Mouse (Mus musculus) embryonic facial prominence, embryonic 11.5 days (tissue): ENCODE data around the gene Cnot2. TPM values are rescaled to one million over a fixed set of nuclear protein-coding genes. Genes with fewer than 3 reads are reported as not detected.
"Not testable (repeated sequence)": the region's sequence is repeated elsewhere in the genome, so short reads cannot be mapped to it uniquely, and the experiment has no call there.

ENCODE experiments used
- ATAC-seq: fragments of 200-750 bp; cut with Nextera tagmentation; replicated peaks from 2 replicates; pipeline ENCODE4 v1.8.0; 2017; ENCODE audit warnings: low read depth; ENCODE audit not compliant: insufficient number of reproducible peaks, low FRiP score, low TSS enrichment
- DNase-seq: peaks from one replicate; pipeline ENCODE4 v3.0.0-alpha.2; 2015; ENCODE audit warnings: low spot score
- H3K27ac ChIP-seq: fragments of 300-500 bp; sonication (generic); replicated peaks from 2 replicates; pipeline ENCODE4 v1.5.1; 2014; ENCODE audit warnings: mild to moderate bottlenecking, low read depth, low read length, control low read depth
- H3K27me3 ChIP-seq: fragments of 300-500 bp; sonication (generic); 2 replicates; pipeline ENCODE4 v1.6.1; 2014; ENCODE audit warnings: mild to moderate bottlenecking, low read length, moderate library complexity, mixed read lengths; ENCODE audit not compliant: control insufficient read depth, insufficient read depth
- H3K36me3 ChIP-seq: fragments of 300-500 bp; sonication (generic); replicated peaks from 2 replicates; pipeline ENCODE4 v1.6.1; 2014; ENCODE audit warnings: low read depth, mild to moderate bottlenecking, low read length, moderate library complexity, mixed read lengths; ENCODE audit not compliant: control insufficient read depth, insufficient read depth
- H3K4me1 ChIP-seq: fragments of 300-500 bp; sonication (generic); 2 replicates; pipeline ENCODE4 v1.6.1; 2014; ENCODE audit warnings: low read length, mixed read lengths; ENCODE audit not compliant: control insufficient read depth, insufficient read depth
- H3K4me2 ChIP-seq: fragments of 300-500 bp; sonication (generic); 2 replicates; pipeline ENCODE4 v1.6.1; 2014; ENCODE audit warnings: low read depth, mild to moderate bottlenecking, control low read depth, low read length, moderate library complexity
- H3K4me3 ChIP-seq: fragments of 300-500 bp; sonication (generic); 2 replicates; pipeline ENCODE4 v1.5.1; 2014; ENCODE audit warnings: low read depth, low read length, control low read depth
- H3K9ac ChIP-seq: fragments of 300-500 bp; sonication (generic); replicated peaks from 2 replicates; pipeline ENCODE4 v1.6.1; 2014; ENCODE audit warnings: mild to moderate bottlenecking, control low read depth, low read length
- H3K9me3 ChIP-seq: fragments of 300-500 bp; sonication (generic); replicated peaks from 2 replicates; pipeline ENCODE4 v1.6.1; 2016; ENCODE audit warnings: mild to moderate bottlenecking, low read length, inconsistent platforms, mixed read lengths; ENCODE audit not compliant: control insufficient read depth
- WGBS: fragments of 180-500 bp; shearing (Covaris S2); extraction: QIAGEN DNeasy Blood & Tissue Kit; methylation state at CpG from one replicate; pipeline ENCODE4 v1.1.7; 2014; 5-methylcytosine and 5-hydroxymethylcytosine counted together
- polyA plus RNA-seq: library from polyadenylated mRNA; unstranded; fragments of >200 nt; fragmentation: Nextera tagmentation; extraction: Ambion mirVana; gene quantifications from 2 replicates; pipeline ENCODE4 v1.2.1, GENCODE M21; 2014

Cnot2 gene
- 166 and 178 TPM in 2 replicates for polyA plus RNA-seq

GRCm38 (mm10) chr10:116581369-116581718 lies at the start of gene Cnot2:
Gene Cnot2, minus strand, starts transcription at chr10:116581511.
- H3K27me3 ChIP-seq, result no peaks in the 10 kb centered on the region
- no peaks in the 10 kb centered on the region for H3K36me3 ChIP-seq
- peak within 1 kb of the TSS; percentile 58 for H3K4me2 ChIP-seq
- H3K9ac ChIP-seq, result peak within 1 kb of the TSS; percentile 98
- H3K27ac ChIP-seq, result peak within 1 kb of the TSS; percentile 99
- ATAC-seq (peak; percentile 57), DNase-seq (peak; percentile 94)
- peak within 1 kb of the TSS; percentile 98 for H3K4me3 ChIP-seq
- under 1% methylated on average over 44 of the region's 47 CpGs for WGBS
- H3K4me1 ChIP-seq, result no peaks in the 10 kb centered on the region
- H3K9me3 ChIP-seq, result no peaks in the 10 kb centered on the region

- Histone ChIP-seq H3K36me3 (no peaks in the 10 kb centered on the region), H3K9ac (no peak overlapping the region), H3K4me1 (no peaks in the 10 kb centered on the region), H3K27me3 (no peaks in the 10 kb centered on the region), H3K9me3 (no peaks in the 10 kb centered on the region), H3K4me2 (no peak overlapping the region), H3K4me3 (no peak overlapping the region), H3K27ac (no peak overlapping the region)
- 82% methylated on average over 5 of the region's 5 CpGs for WGBS
- DNase-seq (no peak), ATAC-seq (no peak)
Observed at GRCm38 (mm10) chr10:116628926-116629325, 47.6 kb upstream of the Cnot2 start.

- ATAC-seq (no peak), DNase-seq (no peak)
- H3K27me3 ChIP-seq, result no peaks in the 10 kb centered on the region
- H3K4me2 ChIP-seq, result no peak overlapping the region
- no peaks in the 10 kb centered on the region for H3K36me3 ChIP-seq
- WGBS, result 89% methylated on average over 1 of the region's 1 CpGs
- no peak overlapping the region for H3K9ac ChIP-seq
- no peaks in the 10 kb centered on the region for H3K9me3 ChIP-seq
- H3K27ac ChIP-seq, result no peak overlapping the region
- no peaks in the 10 kb centered on the region for H3K4me1 ChIP-seq
- H3K4me3 ChIP-seq, result no peak overlapping the region
Observed at GRCm38 (mm10) chr10:116626009-116626408, 44.7 kb upstream of the Cnot2 start.

- H3K4me2 ChIP-seq, H3K9ac ChIP-seq, H3K4me3 ChIP-seq, H3K36me3 ChIP-seq, H3K9me3 ChIP-seq, H3K27ac ChIP-seq, DNase-seq, H3K27me3 ChIP-seq, ATAC-seq, H3K4me1 ChIP-seq: not testable (repeated sequence)
- WGBS, result 92% methylated on average over 8 of the region's 10 CpGs
Observed at GRCm38 (mm10) chr10:116613250-116613649, 31.9 kb upstream of the Cnot2 start.

- Histone ChIP-seq H3K27me3 (no peaks in the 10 kb centered on the region), H3K4me3 (no peak overlapping the region), H3K4me1 (no peaks in the 10 kb centered on the region), H3K9ac (no peak overlapping the region), H3K36me3 (no peaks in the 10 kb centered on the region), H3K27ac (no peak overlapping the region), H3K9me3 (no peaks in the 10 kb centered on the region), H3K4me2 (no peak overlapping the region)
- DNase-seq, result no peak
- no peak for ATAC-seq
- 93% methylated on average over 4 of the region's 4 CpGs for WGBS
Observed at GRCm38 (mm10) chr10:116604905-116605162, 23.5 kb upstream of the Cnot2 start.

- no peak for ATAC-seq
- Histone ChIP-seq H3K9ac (no peak overlapping the region), H3K27me3 (no peaks in the 10 kb centered on the region), H3K36me3 (no peaks in the 10 kb centered on the region), H3K9me3 (no peaks in the 10 kb centered on the region), H3K27ac (no peak overlapping the region), H3K4me1 (no peaks in the 10 kb centered on the region), H3K4me3 (no peak overlapping the region), H3K4me2 (no peak overlapping the region)
- DNase-seq, result no peak
- 85% methylated on average over 6 of the region's 6 CpGs for WGBS
Observed at GRCm38 (mm10) chr10:116604081-116604904, 23.0 kb upstream of the Cnot2 start.

GRCm38 (mm10) chr10:116599056-116599850 lies 17.9 kb upstream of the Cnot2 start:
- DNase-seq, result no peak
- no peaks in the 10 kb centered on the region for H3K4me1 ChIP-seq

GRCm38 (mm10) chr10:116582738-116583137 lies 1.4 kb upstream of the Cnot2 start:
- Histone ChIP-seq H3K27me3 (no peaks in the 10 kb centered on the region), H3K36me3 (no peaks in the 10 kb centered on the region), H3K4me1 (no peaks in the 10 kb centered on the region), H3K4me3 (peak overlapping the region; percentile 98), H3K9ac (no peak overlapping the region), H3K27ac (no peak overlapping the region), H3K9me3 (no peaks in the 10 kb centered on the region), H3K4me2 (no peak overlapping the region; the same call in 1 of the 2 replicates)
- DNase-seq, result peak; percentile 36
- WGBS, result 23% methylated on average over 6 of the region's 6 CpGs
- ATAC-seq, result no peak

More at GRCm38 (mm10) chr10:116599056-116599850, 17.9 kb upstream of the Cnot2 start:
- Histone ChIP-seq H3K36me3 (no peaks in the 10 kb centered on the region), H3K9ac (no peak overlapping the region), H3K27me3 (no peaks in the 10 kb centered on the region), H3K27ac (no peak overlapping the region), H3K4me2 (no peak overlapping the region), H3K4me3 (no peak overlapping the region), H3K9me3 (no peaks in the 10 kb centered on the region)
- WGBS, result 91% methylated on average over 14 of the region's 14 CpGs
- ATAC-seq, result no peak
